Comparison of ENCODE assay signal across 8 mouse cellular contexts in the genomic region with DNA sequence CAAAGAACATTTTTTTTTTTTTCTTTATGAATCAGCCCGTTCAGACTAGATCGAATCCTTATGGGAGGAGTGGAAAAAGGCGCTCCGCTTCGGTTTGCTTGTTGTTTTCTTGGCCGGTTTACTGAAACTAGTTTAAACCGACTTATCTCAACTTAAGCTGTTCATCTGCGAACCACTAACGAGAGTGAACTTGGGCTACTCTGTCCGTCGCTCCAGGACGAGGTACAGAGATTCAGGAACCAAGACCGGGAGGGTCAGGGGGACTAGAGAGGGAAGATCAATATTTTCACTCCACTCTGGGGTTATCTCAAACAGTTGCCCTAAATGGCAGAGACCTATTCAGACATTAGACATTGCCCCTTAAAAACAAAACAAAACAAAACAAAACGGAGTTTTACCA. TPM values are rescaled to one million over a fixed set of nuclear protein-coding genes. Genes with fewer than 3 reads are reported as not detected.
DNase-seq lines count a peak whose midpoint lies in the region; ATAC-seq and TF ChIP-seq lines count a peak whose summit lies in the region.

No protein-coding gene starts in this region.

- no peaks in the 10 kb centered on the region; the same call in 1 of the 2 replicates for H3K79me2 ChIP-seq in liver, adult 2 months (ENCODE audit: control insufficient read depth, insufficient read depth, low read length)

- peak overlapping the region; percentile 71 for H3K4me2 ChIP-seq in kidney, embryonic 15.5 days
- peak overlapping the region; percentile 56 for H3K4me2 ChIP-seq in forebrain, embryonic 14.5 days (ENCODE audit: low read length)
- H3K4me2 ChIP-seq in stomach, embryonic 14.5 days (replicated peaks; ENCODE audit: low read depth, low read length): peak overlapping the region; percentile 45

- no peak for TF ChIP-seq CTCF in liver, adult 2 months (IDR thresholded peaks at IDR 0.05; ENCODE audit: low read depth, low read length)

- H3K4me3 ChIP-seq in kidney, embryonic 15.5 days (replicated peaks): peak overlapping the region; percentile 68
- H3K4me3 ChIP-seq in forebrain, embryonic 14.5 days (ENCODE audit: low read depth, low read length): peak overlapping the region; percentile 67
- peak overlapping the region; percentile 23 for H3K4me3 ChIP-seq in liver, adult 2 months (ENCODE audit: insufficient read depth, low read depth, low read length)
- H3K4me3 ChIP-seq in stomach, embryonic 14.5 days (ENCODE audit: low read depth, low read length): peak overlapping the region; percentile 66

- H3K36me3 ChIP-seq in kidney, embryonic 15.5 days: peaks cover 35% of the 10 kb centered on the region
- peaks cover 15% of the 10 kb centered on the region for H3K36me3 ChIP-seq in forebrain, embryonic 14.5 days (ENCODE audit: control insufficient read depth, insufficient read depth, low read length)
- peaks cover 19% of the 10 kb centered on the region for H3K36me3 ChIP-seq in liver, adult 2 months (ENCODE audit: control insufficient read depth, insufficient read depth, low read length)
- H3K36me3 ChIP-seq in stomach, embryonic 14.5 days (ENCODE audit: control insufficient read depth, insufficient read depth, low read length): peaks cover 5% of the 10 kb centered on the region

- no peak for DNase-seq in kidney, adult 18-20 months
- DNase-seq in T-cell, adult 2 months (ENCODE audit: low spot score): peak; percentile 0
- no peak for DNase-seq in forebrain, embryonic 14.5 days (ENCODE audit: low spot score)
- DNase-seq in liver, adult 2 months (ENCODE audit: extremely low read depth, low read depth, low spot score): no peak
- no peak for DNase-seq in ovary, postnatal 10 days (ENCODE audit: low spot score)
- DNase-seq in thymus, postnatal 14 days: no peak

- WGBS in kidney, embryonic 15.5 days: 1% methylated on average over 14 of the region's 14 CpGs
- under 1% methylated on average over 14 of the region's 14 CpGs for WGBS in forebrain, embryonic 14.5 days
- WGBS in liver, adult 2 months: 1% methylated on average over 14 of the region's 14 CpGs
- WGBS in stomach, embryonic 14.5 days: 1% methylated on average over 14 of the region's 14 CpGs

- H3K9ac ChIP-seq in kidney, embryonic 15.5 days: peak overlapping the region; percentile 45
- peak overlapping the region; percentile 56 for H3K9ac ChIP-seq in forebrain, embryonic 14.5 days (ENCODE audit: low read length)
- peak overlapping the region; percentile 32; the same call in 1 of the 2 replicates for H3K9ac ChIP-seq in liver, adult 2 months (ENCODE audit: low read depth, low read length)
- H3K9ac ChIP-seq in stomach, embryonic 14.5 days (replicated peaks; ENCODE audit: low read depth, low read length): peak overlapping the region; percentile 18

- peaks cover 6% of the 10 kb centered on the region for H3K4me1 ChIP-seq in kidney, embryonic 15.5 days
- 0 out of 2 replicates have a peak, but pooled peaks cover 3% of the 10 kb centered on the region for H3K4me1 ChIP-seq in forebrain, embryonic 14.5 days (ENCODE audit: control insufficient read depth, insufficient read depth, low read length)
- peaks cover 2% of the 10 kb centered on the region; the same call in 1 of the 2 replicates for H3K4me1 ChIP-seq in liver, adult 2 months (ENCODE audit: control insufficient read depth, insufficient read depth, low read length)
- peaks cover 4% of the 10 kb centered on the region; the same call in 1 of the 2 replicates for H3K4me1 ChIP-seq in stomach, embryonic 14.5 days (ENCODE audit: control insufficient read depth, insufficient read depth, low read length)

- peak; percentile 34 for ATAC-seq in kidney, embryonic 15.5 days (replicated peaks; ENCODE audit: low FRiP score)
- peak; percentile 35 for ATAC-seq in forebrain, embryonic 14.5 days
- ATAC-seq in stomach, embryonic 14.5 days (ENCODE audit: insufficient number of reproducible peaks, insufficient read depth, low FRiP score, low read depth): peak; percentile 42

- H3K9me3 ChIP-seq in kidney, embryonic 15.5 days (replicated peaks): no peaks in the 10 kb centered on the region
- H3K9me3 ChIP-seq in forebrain, embryonic 14.5 days (replicated peaks; ENCODE audit: control insufficient read depth, low read length): no peaks in the 10 kb centered on the region
- H3K9me3 ChIP-seq in stomach, embryonic 14.5 days (ENCODE audit: control insufficient read depth, low read depth, low read length): no peaks in the 10 kb centered on the region

- no peak for TF ChIP-seq POLR2A in liver, adult 2 months (IDR thresholded peaks at IDR 0.05; ENCODE audit: extremely low read depth, insufficient read depth, low read length)

- peak overlapping the region; percentile 41; the same call in 1 of the 2 replicates for H3K27ac ChIP-seq in kidney, embryonic 15.5 days
- H3K27ac ChIP-seq in forebrain, embryonic 14.5 days (ENCODE audit: low read depth, low read length): no peak overlapping the region
- H3K27ac ChIP-seq in liver, adult 2 months (replicated peaks; ENCODE audit: insufficient read depth, low read depth, low read length): no peak overlapping the region
- H3K27ac ChIP-seq in stomach, embryonic 14.5 days (ENCODE audit: low read length): no peak overlapping the region

- H3K27me3 ChIP-seq in kidney, embryonic 15.5 days: no peaks in the 10 kb centered on the region
- H3K27me3 ChIP-seq in forebrain, embryonic 14.5 days (replicated peaks; ENCODE audit: control insufficient read depth, insufficient read depth, low read length): no peaks in the 10 kb centered on the region
- H3K27me3 ChIP-seq in liver, adult 2 months (ENCODE audit: control insufficient read depth, insufficient read depth, low read length): no peaks in the 10 kb centered on the region
- H3K27me3 ChIP-seq in stomach, embryonic 14.5 days (ENCODE audit: control insufficient read depth, insufficient read depth, low read length): no peaks in the 10 kb centered on the region

RNA-seq across cellular contexts. Expression of a gene that starts 0.5 kb away (rescaled TPM):
- polyA plus RNA-seq in kidney, embryonic 15.5 days (2015; fragmentation: Nextera tagmentation; extraction: Ambion mirVana): 48.2 and 52.4 TPM in 2 replicates
- 22.4 and 24.6 TPM in 2 replicates for polyA plus RNA-seq in forebrain, embryonic 14.5 days (2014; fragmentation: Nextera tagmentation; extraction: Ambion mirVana)
- 142 and 209 TPM in 2 replicates for total RNA-seq in liver, adult 2 months (2014; rRNA removed)
- polyA plus RNA-seq in liver, adult 2 months (2012; rRNA removed): 34.2 and 35.2 TPM in 2 replicates
- 34.1 and 38.9 TPM in 2 replicates for polyA plus RNA-seq in stomach, embryonic 14.5 days (2014; fragmentation: Nextera tagmentation; extraction: Ambion mirVana)

RNA-seq across cellular contexts. Expression of a gene that starts 0.9 kb away (rescaled TPM):
- 28.2 and 30.8 TPM in 2 replicates for polyA plus RNA-seq in kidney, embryonic 15.5 days (2015; fragmentation: Nextera tagmentation; extraction: Ambion mirVana)
- polyA plus RNA-seq in forebrain, embryonic 14.5 days (2014; fragmentation: Nextera tagmentation; extraction: Ambion mirVana): 21.4 and 23.2 TPM in 2 replicates
- total RNA-seq in liver, adult 2 months (2014; rRNA removed): 3.4 and 3.8 TPM in 2 replicates
- polyA plus RNA-seq in liver, adult 2 months (2012; rRNA removed): 0.42 and 0.65 TPM in 2 replicates
- 24.3 and 26.0 TPM in 2 replicates for polyA plus RNA-seq in stomach, embryonic 14.5 days (2014; fragmentation: Nextera tagmentation; extraction: Ambion mirVana)

RNA-seq across cellular contexts. Expression of a gene that starts 19.8 kb away (rescaled TPM):
- not detected in 2 replicates for polyA plus RNA-seq in kidney, embryonic 15.5 days (2015; fragmentation: Nextera tagmentation; extraction: Ambion mirVana)
- polyA plus RNA-seq in forebrain, embryonic 14.5 days (2014; fragmentation: Nextera tagmentation; extraction: Ambion mirVana): not detected in 2 replicates
- total RNA-seq in liver, adult 2 months (2014; rRNA removed): not detected in 2 replicates
- not detected in 2 replicates for polyA plus RNA-seq in liver, adult 2 months (2012; rRNA removed)
- polyA plus RNA-seq in stomach, embryonic 14.5 days (2014; fragmentation: Nextera tagmentation; extraction: Ambion mirVana): not detected in 2 replicates

RNA-seq across cellular contexts. Expression of a gene that starts 53.6 kb away (rescaled TPM):
- polyA plus RNA-seq in kidney, embryonic 15.5 days (2015; fragmentation: Nextera tagmentation; extraction: Ambion mirVana): 1.5 and 1.8 TPM in 2 replicates
- polyA plus RNA-seq in forebrain, embryonic 14.5 days (2014; fragmentation: Nextera tagmentation; extraction: Ambion mirVana): 0.46 and 0.75 TPM in 2 replicates
- 0.92 and 0.94 TPM in 2 replicates for total RNA-seq in liver, adult 2 months (2014; rRNA removed)
- polyA plus RNA-seq in liver, adult 2 months (2012; rRNA removed): 0.12 and 0.32 TPM in 2 replicates
- 3.7 and 4.0 TPM in 2 replicates for polyA plus RNA-seq in stomach, embryonic 14.5 days (2014; fragmentation: Nextera tagmentation; extraction: Ambion mirVana)

Comparison
In these comparisons a context has a peak if more than half of its experiments do, and no peak if none do; other contexts are left out.
1. RNA of a gene that starts 0.9 kb away (polyA plus RNA-seq): 28.2 to 30.8 TPM in kidney, embryonic 15.5 days, 24.3 to 26.0 TPM in stomach, embryonic 14.5 days and 21.4 to 23.2 TPM in forebrain, embryonic 14.5 days; 0.42 to 0.65 TPM in liver, adult 2 months; every median in the first group is over 10 times any median in the second.
2. Peak in every context shown above with its lines, with median percentiles within 50 percentile points of each other: ATAC-seq, H3K4me2 ChIP-seq, H3K4me3 ChIP-seq and H3K9ac ChIP-seq.